Mouse (Mus musculus) stomach, embryonic 14.5 days (tissue): ENCODE data around the gene Relt. TPM values are rescaled to one million over a fixed set of nuclear protein-coding genes. Genes with fewer than 3 reads are reported as not detected.
A peak's percentile ranks its signal among the peaks of the same experiment; 100 is the strongest.

ENCODE experiments used
- ATAC-seq: fragments of 200-750 bp; cut with Nextera tagmentation; 2 replicates; pipeline ENCODE4 v1.8.0; 2017; ENCODE audit warnings: low read depth, moderate TSS enrichment; ENCODE audit not compliant: insufficient number of reproducible peaks, insufficient read depth, low FRiP score
- H3K27ac ChIP-seq: fragments of 300-500 bp; sonication (generic); 2 replicates; pipeline ENCODE4 v1.5.1; 2014; ENCODE audit warnings: mild to moderate bottlenecking, low read length, moderate library complexity, mixed read lengths
- H3K27me3 ChIP-seq: fragments of 300-500 bp; sonication (generic); 2 replicates; pipeline ENCODE4 v1.6.1; 2014; ENCODE audit warnings: low read length, control low read depth, mixed read lengths; ENCODE audit not compliant: control insufficient read depth, insufficient read depth
- H3K36me3 ChIP-seq: fragments of 300-500 bp; sonication (generic); 2 replicates; pipeline ENCODE4 v1.6.1; 2014; ENCODE audit warnings: mild to moderate bottlenecking, control low read depth, low read length, moderate library complexity, mixed read lengths; ENCODE audit not compliant: control insufficient read depth, insufficient read depth
- H3K4me1 ChIP-seq: fragments of 300-500 bp; sonication (generic); 2 replicates; pipeline ENCODE4 v1.6.1; 2014; ENCODE audit warnings: low read length, control low read depth, mixed read lengths; ENCODE audit not compliant: control insufficient read depth, insufficient read depth
- H3K4me2 ChIP-seq: fragments of 300-500 bp; sonication (generic); replicated peaks from 2 replicates; pipeline ENCODE4 v1.6.1; 2014; ENCODE audit warnings: low read depth, low read length, control low read depth
- H3K4me3 ChIP-seq: fragments of 300-500 bp; sonication (generic); 2 replicates; pipeline ENCODE4 v1.5.1; 2014; ENCODE audit warnings: low read depth, low read length, control low read depth
- H3K9ac ChIP-seq: fragments of 300-500 bp; sonication (generic); replicated peaks from 2 replicates; pipeline ENCODE4 v1.6.1; 2014; ENCODE audit warnings: low read depth, mild to moderate bottlenecking, control low read depth, low read length, moderate library complexity, mixed read lengths
- H3K9me3 ChIP-seq: fragments of 300-500 bp; sonication (generic); 2 replicates; pipeline ENCODE4 v1.6.1; 2016; ENCODE audit warnings: low read depth, low read length, control low read depth; ENCODE audit not compliant: control insufficient read depth
- WGBS: fragments of 180-500 bp; shearing (Covaris S2); extraction: QIAGEN DNeasy Blood & Tissue Kit; methylation state at CpG from one replicate; pipeline ENCODE4 v1.1.7; 2014; 5-methylcytosine and 5-hydroxymethylcytosine counted together
- polyA plus RNA-seq: library from polyadenylated mRNA; unstranded; fragments of >200 nt; fragmentation: Nextera tagmentation; extraction: Ambion mirVana; gene quantifications from 2 replicates; pipeline ENCODE4 v1.2.1, GENCODE M21; 2014

Gene Relt
- polyA plus RNA-seq, 1 experiment from 2014 or later, result 2.5 TPM

DNA sequence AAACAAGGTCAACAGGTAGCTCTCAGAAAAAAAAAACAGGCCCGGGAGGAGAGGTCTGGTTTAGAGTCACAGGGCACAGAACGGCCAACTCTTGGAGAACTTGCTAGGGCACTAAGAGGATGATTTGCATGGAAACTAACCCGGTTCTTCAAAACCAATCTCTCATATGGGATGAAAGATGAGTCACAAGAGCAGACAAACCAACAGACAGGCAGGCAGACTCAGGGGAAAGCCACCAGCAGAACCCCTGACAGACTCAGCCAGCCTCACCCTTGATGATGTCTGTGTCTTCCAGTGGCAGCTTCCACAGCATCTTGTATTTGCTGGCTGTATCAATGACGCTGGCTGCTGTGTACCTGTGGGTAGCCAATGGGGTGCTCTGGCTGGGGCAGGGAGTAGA is 18.7 kb upstream of the Relt start:
- Histone ChIP-seq H3K4me1 (no peaks in the 10 kb centered on the region), H3K9me3 (no peaks in the 10 kb centered on the region), H3K4me2 (no peak overlapping the region), H3K27ac (no peak overlapping the region), H3K36me3 (peaks cover 79% of the 10 kb centered on the region), H3K4me3 (no peak overlapping the region), H3K9ac (no peak overlapping the region), H3K27me3 (no peaks in the 10 kb centered on the region)
- ATAC-seq, result no peak
- 84% methylated on average over 4 of the region's 4 CpGs for WGBS

DNA sequence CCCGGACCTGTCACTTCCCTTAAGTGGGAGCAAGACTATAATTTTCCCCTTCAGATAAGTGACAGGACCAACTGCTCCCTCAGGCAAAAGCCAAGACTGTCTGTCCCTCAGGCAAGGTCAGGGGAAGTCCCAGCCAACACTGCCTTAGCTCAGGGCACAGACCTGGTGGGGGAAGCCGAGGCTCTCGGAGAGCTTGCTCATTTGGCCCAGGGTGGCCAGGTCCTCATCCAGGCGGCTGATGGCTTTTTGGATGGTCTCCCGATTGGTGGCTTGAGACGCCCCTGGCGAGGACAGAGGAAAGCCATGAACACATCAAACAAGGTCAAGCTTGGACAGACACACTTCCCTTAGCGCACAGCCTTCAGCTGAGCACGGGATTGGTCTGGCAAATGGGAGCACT is 18.3 kb upstream of the Relt start:
- H3K4me3 ChIP-seq, result no peak overlapping the region
- H3K4me2 ChIP-seq, result no peak overlapping the region
- H3K27ac ChIP-seq, result no peak overlapping the region
- peaks cover 83% of the 10 kb centered on the region for H3K36me3 ChIP-seq
- H3K27me3 ChIP-seq, result no peaks in the 10 kb centered on the region
- H3K9ac ChIP-seq, result no peak overlapping the region
- no peaks in the 10 kb centered on the region for H3K4me1 ChIP-seq
- no peaks in the 10 kb centered on the region for H3K9me3 ChIP-seq
- WGBS, result 93% methylated on average over 9 of the region's 9 CpGs
- ATAC-seq, result no peak

DNA sequence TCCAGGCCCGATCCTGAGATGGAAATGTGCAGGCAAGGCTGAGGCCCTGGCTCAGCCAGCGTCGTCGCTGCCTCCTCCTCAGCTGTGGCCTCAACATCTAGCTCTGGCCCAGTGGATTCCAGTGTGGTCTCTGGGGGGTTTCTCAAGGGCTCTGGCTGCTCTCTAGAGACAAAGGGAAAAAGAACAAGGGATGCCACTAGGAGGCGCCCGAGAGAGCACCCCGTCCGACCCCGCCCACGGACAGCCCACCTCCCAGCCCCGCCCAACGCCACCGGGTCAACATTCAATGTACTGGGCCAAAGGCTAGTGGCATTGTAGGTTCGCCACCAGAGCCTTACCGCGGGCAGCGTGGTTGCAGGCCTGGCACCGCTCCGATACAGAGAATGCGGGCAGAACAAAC is 16.3 kb upstream of the Relt start:
- H3K36me3 ChIP-seq, result peaks cover 77% of the 10 kb centered on the region
- H3K27ac ChIP-seq, result no peak overlapping the region
- H3K4me3 ChIP-seq, result no peak overlapping the region
- no peaks in the 10 kb centered on the region for H3K27me3 ChIP-seq
- H3K4me1 ChIP-seq, result no peaks in the 10 kb centered on the region
- H3K4me2 ChIP-seq, result no peak overlapping the region
- no peak overlapping the region for H3K9ac ChIP-seq
- WGBS, result 26% methylated on average over 20 of the region's 20 CpGs
- ATAC-seq, result no peak
- H3K9me3 ChIP-seq, result no peaks in the 10 kb centered on the region

DNA sequence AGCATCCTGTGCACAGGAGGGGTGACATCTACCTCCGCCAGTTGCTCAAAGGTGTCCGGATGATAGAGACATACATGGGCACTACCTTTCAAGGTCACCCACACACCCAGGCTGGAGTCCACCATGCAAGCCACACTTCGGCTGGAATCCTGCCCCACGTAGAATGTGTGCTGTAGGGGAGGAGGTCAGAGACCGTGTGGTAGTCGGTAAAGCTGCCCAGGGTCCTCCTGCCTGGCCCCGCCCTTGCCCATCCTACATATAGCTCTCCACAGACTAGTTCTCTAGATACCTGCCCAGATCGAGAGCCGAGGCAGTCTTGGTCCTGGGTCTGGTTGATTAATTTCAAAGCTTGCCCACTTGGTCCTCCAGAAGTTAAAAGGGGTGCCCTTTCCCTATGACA is 13.5 kb upstream of the Relt start:
- no peak overlapping the region for H3K4me2 ChIP-seq
- whole genome bisulfite sequencing, result 83% methylated on average over 9 of the region's 9 CpGs
- no peak overlapping the region for H3K27ac ChIP-seq
- no peaks in the 10 kb centered on the region for H3K27me3 ChIP-seq
- no peaks in the 10 kb centered on the region for H3K4me1 ChIP-seq
- no peak overlapping the region for H3K4me3 ChIP-seq
- H3K36me3 ChIP-seq, result peaks cover 72% of the 10 kb centered on the region
- no peak for ATAC-seq
- H3K9ac ChIP-seq, result no peak overlapping the region
- no peaks in the 10 kb centered on the region for H3K9me3 ChIP-seq

DNA sequence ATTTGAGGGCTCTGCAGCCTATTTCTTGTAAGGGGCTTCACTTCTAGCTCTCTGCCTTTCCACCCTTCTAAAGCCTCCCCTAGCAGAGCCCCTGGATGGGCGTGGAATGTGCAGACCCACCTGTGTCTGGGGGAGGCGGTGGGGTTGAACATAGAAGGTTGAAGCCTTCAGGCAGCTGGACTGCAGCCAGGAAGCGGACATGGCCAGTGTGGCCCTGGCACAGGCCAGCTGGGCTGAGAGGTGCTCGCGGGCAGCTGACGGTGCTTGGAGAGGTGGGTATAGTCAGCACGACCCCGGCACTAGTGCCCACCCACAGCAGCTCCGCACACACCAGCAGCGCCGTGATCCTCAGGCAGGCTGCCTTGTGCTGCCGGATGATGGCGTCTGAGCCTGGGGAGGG is 13.0 kb upstream of the Relt start:
- WGBS, result 84% methylated on average over 13 of the region's 13 CpGs
- no peak for ATAC-seq
- no peaks in the 10 kb centered on the region for H3K9me3 ChIP-seq
- H3K4me2 ChIP-seq, result no peak overlapping the region
- no peaks in the 10 kb centered on the region for H3K4me1 ChIP-seq
- peaks cover 67% of the 10 kb centered on the region for H3K36me3 ChIP-seq
- no peak overlapping the region for H3K4me3 ChIP-seq
- no peaks in the 10 kb centered on the region for H3K27me3 ChIP-seq
- H3K27ac ChIP-seq, result peak overlapping the region; percentile 39; the same call in 1 of the 2 replicates
- no peak overlapping the region for H3K9ac ChIP-seq

DNA sequence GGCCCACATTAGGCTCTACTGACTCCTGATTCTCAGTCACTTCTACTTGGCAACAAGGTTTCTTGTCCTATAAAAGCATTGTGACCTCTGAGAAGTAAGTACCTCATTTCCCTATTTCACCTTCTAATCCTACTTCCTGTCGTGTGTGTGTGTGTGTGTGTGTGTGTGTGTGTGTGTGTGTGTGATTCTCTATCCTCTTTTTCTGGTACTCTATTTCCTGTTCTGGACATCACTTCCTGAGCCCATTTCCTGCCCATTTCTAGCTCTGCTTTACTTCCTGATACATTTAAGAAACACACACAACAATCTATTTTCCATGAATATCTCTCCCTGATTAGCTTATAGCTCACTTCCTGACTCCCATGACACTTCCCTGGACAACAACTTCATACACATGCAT is 12.6 kb upstream of the Relt start:
- Histone ChIP-seq H3K9ac (no peak overlapping the region), H3K4me2 (no peak overlapping the region), H3K27me3 (no peaks in the 10 kb centered on the region), H3K4me1 (no peaks in the 10 kb centered on the region), H3K36me3 (peaks cover 62% of the 10 kb centered on the region), H3K4me3 (no peak overlapping the region), H3K27ac (peak overlapping the region; percentile 39), H3K9me3 (no peaks in the 10 kb centered on the region)
- no peak for ATAC-seq
- 72% methylated on average over 1 of the region's 1 CpGs for WGBS

DNA sequence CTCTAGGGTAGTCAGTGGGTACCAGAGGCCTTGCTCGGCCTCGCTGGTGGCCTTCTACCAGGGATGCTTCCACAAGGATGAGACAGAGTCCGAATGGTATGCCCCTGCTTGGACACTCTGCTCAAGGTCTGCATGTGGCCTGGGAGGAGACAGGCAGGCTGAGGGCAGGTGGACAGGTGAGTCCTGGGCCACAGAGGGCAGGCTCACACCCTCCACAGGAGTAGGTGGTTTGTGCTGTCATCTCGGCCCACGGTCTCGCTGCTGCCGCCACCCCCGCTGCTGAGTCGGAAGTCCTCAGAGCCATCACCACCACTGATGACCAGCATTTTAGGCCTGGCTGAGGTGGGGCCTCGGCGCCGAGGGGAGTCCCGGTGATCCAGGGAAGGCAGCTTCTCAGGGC is 10.0 kb upstream of the Relt start:
- ATAC-seq, result no peak
- no peak overlapping the region for H3K9ac ChIP-seq
- no peaks in the 10 kb centered on the region for H3K27me3 ChIP-seq
- no peak overlapping the region for H3K4me3 ChIP-seq
- H3K36me3 ChIP-seq, result peaks cover 42% of the 10 kb centered on the region
- no peaks in the 10 kb centered on the region for H3K4me1 ChIP-seq
- H3K27ac ChIP-seq, result no peak overlapping the region
- no peak overlapping the region for H3K4me2 ChIP-seq
- WGBS, result 90% methylated on average over 13 of the region's 13 CpGs
- H3K9me3 ChIP-seq, result no peaks in the 10 kb centered on the region

DNA sequence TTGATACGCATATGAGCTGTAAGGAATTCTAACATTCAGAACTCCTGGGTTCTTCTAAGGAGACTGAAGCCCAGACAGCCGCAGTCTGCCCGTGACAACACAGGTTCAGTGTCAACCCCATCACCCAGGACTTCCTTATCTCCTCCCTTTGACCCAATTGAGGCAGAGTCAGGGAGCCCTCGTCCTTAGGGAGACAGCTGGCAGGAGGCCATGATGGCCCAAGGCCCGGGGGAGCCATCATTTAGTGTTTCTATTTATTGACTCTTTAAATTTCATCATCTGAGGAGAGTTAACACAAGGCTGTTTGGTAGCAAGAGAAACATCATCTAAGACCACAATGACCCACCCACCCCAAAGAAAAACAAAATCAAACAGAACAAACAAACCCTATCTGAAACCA is 8.6 kb upstream of the Relt start:
- WGBS, result 76% methylated on average over 5 of the region's 5 CpGs
- ATAC-seq, result no peak
- no peaks in the 10 kb centered on the region for H3K27me3 ChIP-seq
- no peaks in the 10 kb centered on the region for H3K9me3 ChIP-seq
- H3K4me3 ChIP-seq, result no peak overlapping the region
- H3K4me2 ChIP-seq, result no peak overlapping the region
- H3K4me1 ChIP-seq, result no peaks in the 10 kb centered on the region
- no peak overlapping the region for H3K27ac ChIP-seq
- peaks cover 31% of the 10 kb centered on the region for H3K36me3 ChIP-seq
- H3K9ac ChIP-seq, result no peak overlapping the region

DNA sequence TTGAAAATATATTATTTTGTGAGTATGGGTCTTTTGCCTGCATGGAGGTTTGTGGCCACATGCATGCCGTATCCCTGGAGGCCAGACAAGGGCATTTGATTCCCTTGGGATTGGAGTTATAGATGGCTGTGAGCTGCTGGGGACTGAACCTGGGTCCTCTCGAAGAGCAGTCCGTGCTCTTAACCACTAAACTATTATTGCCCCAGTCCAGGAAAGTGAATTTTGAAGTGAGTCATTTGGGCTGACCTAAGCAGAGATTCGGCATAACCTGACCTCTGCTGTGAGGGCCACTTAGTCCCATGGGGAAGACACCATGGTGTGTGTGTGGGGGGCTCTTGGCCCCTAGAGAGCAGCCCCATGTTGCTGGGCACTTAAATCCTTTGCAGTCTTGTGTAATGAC is 8.1 kb upstream of the Relt start:
- Histone ChIP-seq H3K9me3 (no peaks in the 10 kb centered on the region), H3K27ac (no peak overlapping the region), H3K4me1 (no peaks in the 10 kb centered on the region), H3K27me3 (no peaks in the 10 kb centered on the region), H3K4me2 (no peak overlapping the region), H3K9ac (no peak overlapping the region), H3K4me3 (no peak overlapping the region), H3K36me3 (peaks cover 25% of the 10 kb centered on the region)
- ATAC-seq, result no peak
- WGBS, result 94% methylated on average over 4 of the region's 4 CpGs
